Mouse (Mus musculus) kidney, adult 8-10 months (tissue): Measurements from ENCODE around the gene Dab1.

Experiments used
- DNase-seq, 2 experiments: peaks; one replicate each; pipeline ENCODE4 v3.0.0; 2022

The Dab1 gene

GRCm38 (mm10) chr4:104461106-104462011 is 842.2 kb downstream of the Dab1 start:
- no peak for DNase-seq

- no peak for DNase-seq
Measured at GRCm38 (mm10) chr4:104462932-104463780, 844.0 kb downstream of the Dab1 start.

GRCm38 (mm10) chr4:104463781-104464170 is 844.6 kb downstream of the Dab1 start:
- no peak for DNase-seq

GRCm38 (mm10) chr4:104465594-104465993 is 846.4 kb downstream of the Dab1 start:
- no peak for DNase-seq

- DNase-seq = no peak
Measured at GRCm38 (mm10) chr4:104468666-104469065, 849.5 kb downstream of the Dab1 start.

GRCm38 (mm10) chr4:104472915-104473314 is 853.8 kb downstream of the Dab1 start:
- DNase-seq = no peak

GRCm38 (mm10) chr4:104476841-104477240 is 857.7 kb downstream of the Dab1 start:
- no peak for DNase-seq

GRCm38 (mm10) chr4:104483948-104484347 is 864.8 kb downstream of the Dab1 start:
- DNase-seq = no peak

GRCm38 (mm10) chr4:104497221-104497620 is 878.1 kb downstream of the Dab1 start:
- DNase-seq = no peak

GRCm38 (mm10) chr4:104500112-104500511 is 881.0 kb downstream of the Dab1 start:
- DNase-seq = no peak

- no peak for DNase-seq
Measured at GRCm38 (mm10) chr4:104500646-104501045, 881.5 kb downstream of the Dab1 start.

- no peak for DNase-seq
Measured at GRCm38 (mm10) chr4:104501245-104501644, 882.1 kb downstream of the Dab1 start.

GRCm38 (mm10) chr4:104504916-104505315 is 885.8 kb downstream of the Dab1 start:
- DNase-seq = no peak

GRCm38 (mm10) chr4:104509230-104509985 is 890.2 kb downstream of the Dab1 start:
- no peak for DNase-seq

- DNase-seq = no peak
Measured at GRCm38 (mm10) chr4:104511855-104512254, 892.7 kb downstream of the Dab1 start.

GRCm38 (mm10) chr4:104512513-104512912 is 893.4 kb downstream of the Dab1 start:
- DNase-seq = no peak

- DNase-seq = no peak
Measured at GRCm38 (mm10) chr4:104513622-104514021, 894.5 kb downstream of the Dab1 start.

- peak; percentile 24 to 50 for DNase-seq
Measured at GRCm38 (mm10) chr4:104514568-104515000, 895.4 kb downstream of the Dab1 start.

- peak in 1 of 2 experiments; percentile 4 for DNase-seq
Measured at GRCm38 (mm10) chr4:104515681-104516080, 896.5 kb downstream of the Dab1 start.

GRCm38 (mm10) chr4:104522324-104522723 is 903.2 kb downstream of the Dab1 start:
- DNase-seq = no peak

GRCm38 (mm10) chr4:104523776-104524175 is 904.6 kb downstream of the Dab1 start:
- DNase-seq = no peak

- no peak for DNase-seq
Measured at GRCm38 (mm10) chr4:104529905-104530646, 910.9 kb downstream of the Dab1 start.
